Mouse (Mus musculus): ENCODE results near the gene Wdr86.

- no peak for TF ChIP-seq CTCF (IDR thresholded peaks at IDR 0.05; ENCODE audit: borderline replicate concordance, extremely low read depth, insufficient read depth, insufficient read length)
- TF ChIP-seq POLR2A (IDR thresholded peaks at IDR 0.05; ENCODE audit: borderline replicate concordance, extremely low read depth, insufficient read depth, insufficient read length, poor library complexity, severe bottlenecking): no peak
Observed at GRCm38 (mm10) chr5:24723527-24724269, 6.8 kb downstream of the Wdr86 start.

All from brain, embryonic 14.5 days (tissue).